Mouse (Mus musculus): ENCODE measurements at regions not wholly inside any gene's neighbourhood (a gene's known extent, or its start where the extent isn't known, plus 50 kb on each side); places are given as distances from the start of the nearest gene placed in this dataset.

- no peak for DNase-seq
Observed at GRCm38 (mm10) chr11:38034526-38035286, 798.9 kb upstream of the Tenm2 start.

GRCm38 (mm10) chr11:38021704-38022103, 785.9 kb upstream of the Tenm2 start:
- DNase-seq: no peak

DNA sequence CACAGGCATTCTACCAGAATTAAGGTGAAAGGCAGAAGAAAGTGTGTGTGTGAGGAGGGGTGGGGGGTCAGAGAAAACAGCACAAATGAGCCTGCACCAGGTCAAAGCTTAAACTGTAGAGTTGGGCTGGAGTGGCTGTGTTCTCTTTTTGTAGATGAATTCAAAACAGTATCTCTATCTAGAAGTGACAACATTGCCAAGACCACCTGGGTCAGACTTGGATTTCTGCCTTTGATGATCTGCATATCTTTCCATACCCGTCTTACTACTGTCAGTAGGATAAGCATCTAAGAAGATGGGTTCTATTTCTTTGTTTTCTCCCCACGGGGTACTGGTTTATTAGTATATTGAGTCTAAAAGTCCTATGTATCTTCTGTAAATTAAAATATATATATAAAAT, 742.4 kb upstream of the Tenm2 start:
- DNase-seq: no peak

GRCm38 (mm10) chr11:37936439-37937134, 700.8 kb upstream of the Tenm2 start:
- DNase-seq: no peak

GRCm38 (mm10) chr11:37913161-37913560, 677.4 kb upstream of the Tenm2 start:
- DNase-seq: no peak

GRCm38 (mm10) chr11:37904991-37905390, 669.2 kb upstream of the Tenm2 start:
- no peak for DNase-seq

DNA sequence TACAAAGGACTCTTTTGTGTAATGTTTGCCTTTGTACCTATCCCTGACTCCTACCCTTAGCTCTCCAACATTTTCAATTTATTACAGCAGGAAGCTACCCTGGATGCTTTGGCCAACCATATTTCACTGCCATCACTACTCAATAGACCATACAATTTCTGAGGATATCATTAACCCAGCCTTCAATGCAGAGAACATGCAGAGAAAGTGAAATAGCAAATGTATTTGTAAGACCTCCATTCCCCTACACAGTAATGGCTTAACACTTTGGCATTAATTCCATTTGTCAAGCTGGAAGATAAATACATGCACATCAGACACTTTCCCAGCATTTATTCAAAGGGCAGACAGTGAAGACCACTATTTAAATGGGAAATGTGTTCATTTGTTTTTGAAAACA, 661.9 kb upstream of the Tenm2 start:
- DNase-seq: no peak

DNA sequence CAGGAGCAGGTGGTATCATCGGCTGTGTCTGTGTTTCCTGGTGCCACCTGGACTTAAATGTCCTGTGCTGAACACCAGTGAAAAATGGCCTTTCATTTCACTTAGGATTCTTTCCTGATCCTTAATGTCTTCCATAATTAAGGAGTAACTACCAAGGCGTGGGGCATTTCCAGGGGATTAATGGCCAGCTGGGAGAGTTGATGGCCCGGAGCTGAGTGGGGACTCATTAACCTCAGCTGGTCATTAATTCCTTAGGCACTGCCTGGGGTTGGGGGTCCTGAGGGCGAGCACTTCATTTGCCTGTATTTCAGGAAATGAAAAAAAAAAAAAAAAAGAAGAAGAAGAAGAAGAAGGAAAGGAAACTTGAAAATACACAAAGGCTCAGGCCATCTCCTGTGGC, 647.0 kb upstream of the Tenm2 start:
- no peak for DNase-seq

- no peak for DNase-seq
Observed at GRCm38 (mm10) chr11:37837301-37837700, 601.5 kb upstream of the Tenm2 start.

GRCm38 (mm10) chr11:37830975-37831374, 595.2 kb upstream of the Tenm2 start:
- DNase-seq: no peak

DNA sequence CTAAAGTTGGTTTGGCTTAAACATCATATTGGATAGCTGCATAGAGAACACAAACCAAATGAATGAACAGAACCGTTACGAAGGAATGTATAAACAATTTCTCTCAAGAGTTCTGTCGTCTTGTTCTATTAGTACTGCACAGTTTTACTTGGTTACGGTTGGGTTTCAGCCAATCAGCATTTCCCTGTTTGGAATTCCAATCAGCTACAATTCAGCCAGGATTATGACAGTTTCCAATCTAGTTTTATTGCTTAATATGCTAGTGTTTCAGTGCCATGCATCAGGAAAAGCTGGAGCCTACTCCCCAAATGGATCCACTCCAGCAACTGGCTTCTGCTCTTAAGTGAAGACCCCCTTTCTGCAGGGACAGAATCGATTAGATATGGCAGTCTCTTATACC, 571.0 kb upstream of the Tenm2 start:
- DNase-seq: no peak

GRCm38 (mm10) chr11:37798783-37799318, 563.1 kb upstream of the Tenm2 start:
- DNase-seq: no peak

GRCm38 (mm10) chr11:37772481-37773089, 536.8 kb upstream of the Tenm2 start:
- DNase-seq: no peak

GRCm38 (mm10) chr11:37770881-37771280, 535.1 kb upstream of the Tenm2 start:
- DNase-seq: no peak

- no peak for DNase-seq
Observed at GRCm38 (mm10) chr11:37768121-37768520, 532.4 kb upstream of the Tenm2 start.

DNA sequence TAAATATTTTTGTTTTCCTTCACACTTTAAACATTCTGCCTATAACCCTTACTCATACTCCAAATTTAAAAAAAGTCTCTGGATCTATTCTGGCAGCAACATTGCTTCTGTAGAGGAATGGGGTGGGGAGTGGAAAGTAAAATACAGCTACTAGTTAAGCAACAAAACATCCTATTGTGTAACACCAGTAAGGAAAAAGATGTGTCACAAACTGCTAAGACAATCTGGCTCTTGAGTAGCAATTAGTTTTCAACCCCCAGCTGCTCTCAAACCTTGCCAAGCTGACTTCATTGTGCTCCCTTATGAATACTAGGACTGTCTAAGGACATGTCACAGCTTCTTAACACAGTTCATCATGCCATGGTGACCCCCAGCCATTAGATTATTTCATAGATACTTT, 500.2 kb upstream of the Tenm2 start:
- DNase-seq: no peak

DNA sequence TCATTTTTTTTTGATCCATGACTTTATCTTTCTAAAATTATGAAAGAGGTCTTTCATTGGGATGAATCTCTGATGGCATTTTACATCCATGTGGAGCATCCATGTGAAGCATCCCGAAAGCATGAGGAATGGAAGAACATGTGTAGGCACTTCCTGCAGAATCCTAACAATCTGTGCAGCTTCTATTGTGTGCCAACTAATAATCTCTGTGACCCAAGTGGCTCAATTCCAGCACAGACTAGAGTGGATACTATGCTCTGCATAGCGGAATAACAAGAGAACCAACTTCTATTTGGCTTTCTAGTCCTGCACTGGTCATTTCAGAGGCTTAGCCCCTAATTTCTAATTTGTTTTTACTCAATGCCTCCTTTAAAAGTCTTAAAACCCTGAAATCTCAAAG, 499.7 kb upstream of the Tenm2 start:
- DNase-seq: no peak

- peak; percentile 43 to 51 for DNase-seq
Observed at GRCm38 (mm10) chr11:37696981-37697380, 461.2 kb upstream of the Tenm2 start.

DNA sequence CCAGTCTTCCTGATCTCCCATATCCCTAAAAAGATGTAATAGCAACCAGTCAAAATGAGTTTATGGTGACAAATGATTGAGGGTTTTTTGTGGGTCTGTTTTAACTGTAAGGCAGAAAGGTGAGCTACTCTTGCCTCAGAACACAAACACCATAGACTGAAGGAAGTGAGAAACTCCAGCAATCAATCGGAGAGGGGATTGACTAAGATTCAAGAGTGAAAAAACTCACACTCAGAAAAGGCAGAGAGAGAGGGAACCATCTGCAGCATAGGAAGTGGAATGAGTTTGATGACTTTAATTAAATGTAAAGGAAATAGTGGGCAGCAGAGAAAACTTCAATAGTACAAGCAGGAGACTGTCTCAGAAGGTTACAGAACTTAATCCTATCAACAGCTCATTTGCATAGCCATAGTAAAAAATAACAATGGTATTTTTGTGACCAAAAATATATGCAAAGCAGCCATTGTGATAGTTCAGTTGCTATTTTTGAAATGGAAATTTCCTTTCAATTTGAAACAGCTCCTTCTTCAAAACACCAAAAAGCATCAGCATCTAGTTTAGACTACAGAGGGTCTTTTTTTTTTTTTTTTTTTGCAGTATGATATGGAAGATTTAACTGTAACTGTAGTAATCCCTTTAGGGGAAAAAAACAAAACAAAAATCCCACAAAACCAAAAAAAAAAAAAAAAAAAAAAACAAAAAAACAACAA, 442.9 kb upstream of the Tenm2 start:
- DNase-seq: no peak

DNA sequence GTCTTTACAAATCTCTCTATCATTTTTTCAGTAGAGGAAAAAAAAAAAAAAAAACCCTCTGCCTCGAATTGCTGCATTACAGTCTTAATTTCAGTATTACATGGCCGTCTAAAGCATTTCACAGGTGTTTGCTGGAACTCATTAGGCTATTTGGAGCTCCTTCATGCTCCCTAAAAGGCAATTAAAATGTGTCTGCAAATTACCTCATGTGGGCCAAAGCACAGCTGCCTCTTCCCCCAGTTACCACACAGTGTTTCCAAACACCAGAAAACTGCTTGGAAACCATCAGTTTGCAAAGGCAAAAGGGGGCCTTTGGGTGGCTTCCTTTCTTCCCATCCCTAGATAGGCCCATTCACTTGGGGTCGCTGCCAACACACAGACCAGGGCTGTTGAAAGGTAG, 435.6 kb upstream of the Tenm2 start:
- DNase-seq: no peak

GRCm38 (mm10) chr11:37666925-37667324, 431.2 kb upstream of the Tenm2 start:
- no peak for DNase-seq

DNA sequence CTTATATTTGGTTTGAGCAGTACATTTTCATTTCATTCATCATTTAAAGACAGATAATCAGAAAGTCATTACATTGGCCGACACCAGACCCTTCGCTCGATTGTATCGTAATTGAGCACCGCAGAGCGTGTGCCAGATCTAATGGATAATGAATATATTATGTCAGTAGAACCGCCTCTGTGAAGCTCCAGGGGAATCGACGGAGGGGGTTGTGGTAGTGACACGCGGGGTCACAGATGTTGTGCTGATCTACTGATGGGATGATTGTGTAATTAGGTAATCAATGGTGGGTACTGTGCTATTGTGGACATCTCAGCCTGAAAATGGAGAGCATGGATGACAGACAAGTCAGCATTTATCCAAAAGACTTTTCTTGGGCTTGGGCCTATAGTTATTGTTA, 414.3 kb upstream of the Tenm2 start:
- DNase-seq: no peak

DNA sequence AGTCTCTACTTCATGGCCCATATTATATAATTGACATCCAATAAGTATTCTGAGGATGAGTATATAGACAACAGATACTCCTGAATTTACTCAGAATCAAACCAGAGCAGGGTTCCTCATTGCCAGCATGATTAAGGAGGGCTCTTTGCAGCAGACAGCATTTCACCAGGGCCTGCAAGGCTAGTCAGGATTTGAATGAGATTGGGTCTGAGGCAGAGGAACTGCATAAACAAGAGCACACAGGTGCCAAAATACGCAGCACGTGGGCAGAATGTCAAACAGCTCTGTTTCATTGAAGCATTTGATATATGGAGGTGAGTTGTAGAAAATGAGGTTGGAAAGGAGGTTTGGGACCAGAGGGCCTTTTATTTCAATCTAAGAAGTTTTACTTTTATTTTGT, 387.5 kb upstream of the Tenm2 start:
- no peak for DNase-seq

All from kidney, postnatal 25 days (tissue).